In the genomic region with DNA sequence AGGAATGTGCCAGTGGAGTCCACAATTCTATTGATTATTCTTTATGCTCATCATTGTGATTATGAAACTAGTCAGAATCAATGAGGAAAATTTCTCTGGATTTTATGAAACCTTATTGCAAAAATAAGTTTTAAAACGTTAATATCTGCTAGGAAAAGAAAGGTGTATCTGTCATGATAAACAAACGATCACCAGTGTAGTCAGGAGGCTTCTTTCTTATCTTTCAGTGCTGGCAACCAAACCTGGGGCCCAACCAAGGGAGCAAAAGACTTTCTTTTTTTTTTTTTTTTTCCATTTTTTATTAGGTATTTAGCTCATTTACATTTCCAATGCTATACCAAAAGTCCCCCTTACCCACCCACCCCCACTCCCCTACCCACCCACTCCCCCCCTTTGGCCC, we compare ENCODE assay signal across 8 mouse cellular contexts.
DNase-seq lines count a peak whose midpoint lies in the region; ATAC-seq and TF ChIP-seq lines count a peak whose summit lies in the region.
"Not testable (repeated sequence)": the region's sequence is repeated elsewhere in the genome, so short reads cannot be mapped to it uniquely, and the experiment has no call there.

No protein-coding gene starts in this region.

- peak; percentile 59 to 69; a peak in 3 of 4 replicates for TF ChIP-seq EP300 in MEL (IDR thresholded peaks at IDR 0.05; ENCODE audit: low read depth in 1 of 2, low read length in 2 of 2)
- TF ChIP-seq EP300 in liver, embryonic 14.5 days (IDR thresholded peaks at IDR 0.05; ENCODE audit: low read depth) = peak; percentile 40; the same call in 1 of the 2 replicates

- not testable (repeated sequence) for H3K27me3 ChIP-seq in G1E (ENCODE audit: insufficient read depth, low read length); MEL (ENCODE audit: control insufficient read depth in 1 of 2, insufficient read depth in 2 of 2, low read length in 2 of 2); liver, adult 2 months (ENCODE audit: control insufficient read depth, insufficient read depth, low read length); liver, embryonic 12.5 days (replicated peaks); liver, embryonic 13.5 days; liver, embryonic 14.5 days (ENCODE audit: control insufficient read depth, insufficient read depth, low read length)

- H3K27ac ChIP-seq in MEL (ENCODE audit: control insufficient read depth, low read depth, low read length) = peak overlapping the region; percentile 66; the same call in 1 of the 2 replicates
- not testable (repeated sequence) for H3K27ac ChIP-seq in liver, adult 2 months (replicated peaks; ENCODE audit: insufficient read depth, low read depth, low read length); liver, embryonic 12.5 days; liver, embryonic 13.5 days; liver, embryonic 14.5 days

- TF ChIP-seq POLR2A in MEL (IDR thresholded peaks at IDR 0.05; ENCODE audit: control insufficient read depth in 1 of 2, insufficient read depth in 1 of 2, low read depth in 1 of 2, low read length in 2 of 2, poor library complexity in 1 of 2); liver, adult 2 months (IDR thresholded peaks at IDR 0.05; ENCODE audit: extremely low read depth, insufficient read depth, low read length): not testable (repeated sequence)

- H3K4me2 ChIP-seq in liver, embryonic 12.5 days; liver, embryonic 13.5 days; liver, embryonic 14.5 days (ENCODE audit: low read depth): not testable (repeated sequence)

- peak; percentile 76 for ATAC-seq in G1E (ENCODE audit: extremely low read depth, insufficient number of reproducible peaks, low FRiP score, poor library complexity, severe bottlenecking)
- peak; percentile 55; the same call in 1 of the 2 replicates for ATAC-seq in liver, embryonic 12.5 days
- ATAC-seq in liver, embryonic 13.5 days (ENCODE audit: low read depth) = peak; percentile 59
- not testable (repeated sequence) for ATAC-seq in liver, embryonic 14.5 days (ENCODE audit: insufficient read depth)
- ATAC-seq in megakaryocyte-erythroid progenitor cell, adult 5-6 weeks (replicated peaks; ENCODE audit: low FRiP score, low TSS enrichment, poor library complexity, severe bottlenecking) = 0 out of 2 replicates have a peak, but pooled peaks have one; percentile 57

- H3K9ac ChIP-seq in MEL (ENCODE audit: control insufficient read depth, low read depth, low read length, poor library complexity, severe bottlenecking); liver, adult 2 months (ENCODE audit: low read depth, low read length); liver, embryonic 12.5 days; liver, embryonic 13.5 days; liver, embryonic 14.5 days (replicated peaks): not testable (repeated sequence)

- DNase-seq in G1E (ENCODE audit: low spot score); liver, embryonic 13.5 days; liver, embryonic 14.5 days (ENCODE audit: low read depth in 3 of 3, low spot score in 3 of 3): not testable (repeated sequence)
- DNase-seq in MEL (ENCODE audit: low read depth, low spot score) (peak; percentile 52), liver (peak; percentile 23)
- DNase-seq in liver, adult 2 months (ENCODE audit: extremely low read depth, low read depth, low spot score) = peak; percentile 60

- not testable (repeated sequence) for H3K79me2 ChIP-seq in MEL (ENCODE audit: control insufficient read depth, insufficient read depth, low read length, poor library complexity); liver, adult 2 months (ENCODE audit: control insufficient read depth, insufficient read depth, low read length)

- H3K9me3 ChIP-seq in G1E (replicated peaks); MEL (replicated peaks; ENCODE audit: insufficient read depth, low read length); liver, embryonic 12.5 days (replicated peaks); liver, embryonic 13.5 days (replicated peaks); liver, embryonic 14.5 days (ENCODE audit: control insufficient read depth, low read length): not testable (repeated sequence)

- not testable (repeated sequence) for H3K4me3 ChIP-seq in G1E (ENCODE audit: low read depth, low read length); MEL (ENCODE audit: control insufficient read depth in 1 of 2, insufficient read depth in 1 of 2, low read depth in 2 of 2, low read length in 2 of 2); liver, adult 2 months (ENCODE audit: insufficient read depth, low read depth, low read length); liver, embryonic 12.5 days; liver, embryonic 13.5 days (replicated peaks); liver, embryonic 14.5 days (ENCODE audit: insufficient read depth in 1 of 2, low read depth in 2 of 2, low read length in 2 of 2)

- not testable (repeated sequence) for H3K36me3 ChIP-seq in G1E (replicated peaks); MEL (ENCODE audit: control insufficient read depth in 1 of 2, insufficient read depth in 2 of 2, low read length in 2 of 2); liver, adult 2 months (ENCODE audit: control insufficient read depth, insufficient read depth, low read length); liver, embryonic 12.5 days; liver, embryonic 13.5 days; liver, embryonic 14.5 days (replicated peaks; ENCODE audit: control insufficient read depth, insufficient read depth, low read depth)

- not testable (repeated sequence) for TF ChIP-seq RAD21 in MEL (IDR thresholded peaks at IDR 0.05; ENCODE audit: low read depth, low read length)

- H3K4me1 ChIP-seq in G1E (ENCODE audit: insufficient read depth, low read depth, low read length); MEL (ENCODE audit: control insufficient read depth in 1 of 2, insufficient read depth in 2 of 2, low read length in 2 of 2); liver, adult 2 months (ENCODE audit: control insufficient read depth, insufficient read depth, low read length); liver, embryonic 12.5 days; liver, embryonic 13.5 days (replicated peaks); liver, embryonic 14.5 days (replicated peaks; ENCODE audit: control insufficient read depth in 2 of 2, insufficient read depth in 2 of 2, low read length in 1 of 2): not testable (repeated sequence)

- not testable (repeated sequence) for TF ChIP-seq CTCF in G1E (IDR thresholded peaks at IDR 0.05; ENCODE audit: low read depth, low read length); MEL (IDR thresholded peaks at IDR 0.05 in 2 of 3, conservative IDR thresholded peaks at IDR 0.05 in 1 of 3; ENCODE audit: control insufficient read depth in 1 of 3, insufficient read depth in 1 of 3, low read depth in 2 of 3, low read length in 3 of 3, poor library complexity in 1 of 3, severe bottlenecking in 1 of 3); liver, adult 2 months (IDR thresholded peaks at IDR 0.05; ENCODE audit: low read depth, low read length); liver, embryonic 14.5 days (IDR thresholded peaks at IDR 0.05; ENCODE audit: low read depth)

- 21% methylated on average over 2 of the region's 2 CpGs for WGBS in liver, adult 2 months
- WGBS in liver, embryonic 12.5 days (ENCODE audit: insufficient replicate concordance) = 20% methylated on average over 2 of the region's 2 CpGs
- WGBS in liver, embryonic 13.5 days (ENCODE audit: insufficient replicate concordance) = 26% methylated on average over 2 of the region's 2 CpGs
- 13% methylated on average over 2 of the region's 2 CpGs for WGBS in liver, embryonic 14.5 days (ENCODE audit: insufficient replicate concordance)

TF ChIP-seq in MEL, 35 proteins besides CTCF, POLR2A, EP300 and RAD21:
- TF ChIP-seq GATA1 (IDR thresholded peaks at IDR 0.05; ENCODE audit: low read depth, low read length) (peak; percentile 42; the same call in 1 of the 2 replicates), ETS1 (IDR thresholded peaks at IDR 0.05; ENCODE audit: low read depth, low read length) (0 out of 2 replicates have a peak, but pooled peaks have one; percentile 14), TAL1 (IDR thresholded peaks at IDR 0.05; ENCODE audit: low read length) (peak; percentile 6; the same call in 1 of the 2 replicates), TCF12 (IDR thresholded peaks at IDR 0.05; ENCODE audit: low read depth, low read length) (peak; percentile 53; the same call in 1 of the 2 replicates), MYB (IDR thresholded peaks at IDR 0.05; ENCODE audit: low read depth, low read length) (peak; percentile 38; the same call in 1 of the 2 replicates)
TF ChIP-seq in MEL: peak in this region for 5; not testable (repeated sequence) for 30.
